Mouse (Mus musculus): ENCODE measurements around the gene Fank1.
"Not testable (repeated sequence)": the region's sequence is repeated elsewhere in the genome, so short reads cannot be mapped to it uniquely, and the experiment has no call there.

The Fank1 gene

GRCm38 (mm10) chr7:133828514-133828913, 51.9 kb downstream of the Fank1 start:
- peak; percentile 67 for DNase-seq (ENCODE audit: low read depth, low spot score)

GRCm38 (mm10) chr7:133829579-133829978, 52.9 kb downstream of the Fank1 start:
- no peak for DNase-seq (ENCODE audit: low read depth, low spot score)

DNA sequence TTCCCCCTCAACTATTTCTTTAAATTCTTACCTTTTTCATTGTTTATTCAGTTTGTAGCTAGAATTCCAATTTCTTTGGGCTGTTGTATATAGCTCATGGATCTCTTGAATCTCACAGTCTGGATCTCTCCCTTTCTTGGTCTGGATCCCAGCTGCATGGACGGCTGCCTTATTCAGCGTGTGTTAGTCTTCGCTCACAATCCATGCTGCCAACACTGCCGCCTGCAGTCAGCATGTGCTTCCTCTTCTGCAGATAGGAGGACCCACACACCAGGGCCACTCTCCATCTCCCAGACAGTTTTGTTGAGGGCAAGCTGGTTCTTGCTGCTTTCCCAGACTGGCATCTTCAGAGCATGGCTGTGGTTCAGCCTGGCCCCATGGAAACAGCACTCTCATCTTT, 62.9 kb downstream of the Fank1 start:
- DNase-seq (ENCODE audit: low read depth, low spot score): peak; percentile 81

DNA sequence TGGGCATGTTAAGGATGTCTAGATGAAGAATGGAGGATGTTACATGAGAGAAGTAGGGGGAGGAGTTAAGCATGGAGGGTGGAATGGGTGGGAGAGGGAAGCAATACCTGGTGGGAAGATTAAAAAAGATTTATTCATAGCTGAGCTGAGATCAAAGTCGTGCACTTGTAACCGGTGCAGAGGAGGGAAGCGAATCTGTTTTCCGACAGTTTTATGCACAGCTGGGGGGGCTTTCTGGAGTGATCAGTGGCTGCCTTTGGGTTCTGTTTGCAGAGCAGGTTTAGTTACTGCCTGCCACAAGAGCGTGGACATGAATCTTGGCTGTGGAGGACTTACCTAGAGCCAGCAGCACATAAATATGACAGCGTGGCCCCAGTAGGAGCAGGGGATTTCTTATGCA, 65.4 kb downstream of the Fank1 start:
- no peak for DNase-seq (ENCODE audit: low read depth, low spot score)

GRCm38 (mm10) chr7:133847175-133847574, 70.5 kb downstream of the Fank1 start:
- DNase-seq (ENCODE audit: low read depth, low spot score): no peak

GRCm38 (mm10) chr7:133848180-133848579, 71.5 kb downstream of the Fank1 start:
- no peak for DNase-seq (ENCODE audit: low read depth, low spot score)

DNA sequence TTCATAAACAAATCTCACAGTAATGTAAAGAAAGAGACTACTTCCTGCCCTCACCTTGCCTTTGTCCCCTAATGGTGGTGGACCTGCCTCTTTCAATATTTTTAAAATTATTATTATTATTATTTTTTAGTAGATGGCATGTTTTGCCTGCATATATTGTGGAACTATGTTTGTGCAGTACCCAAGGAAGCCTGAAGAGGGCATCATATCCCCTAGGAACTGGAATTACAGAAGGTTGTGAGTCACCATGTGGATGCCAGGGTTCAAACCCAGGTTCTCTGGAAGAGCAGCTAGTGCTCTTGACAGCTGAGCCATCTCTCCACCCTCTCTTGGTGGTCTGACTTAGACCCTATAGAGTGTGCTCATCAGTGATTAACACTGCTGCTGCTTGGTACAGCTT, 74.1 kb downstream of the Fank1 start:
- no peak for DNase-seq (ENCODE audit: low read depth, low spot score)

DNA sequence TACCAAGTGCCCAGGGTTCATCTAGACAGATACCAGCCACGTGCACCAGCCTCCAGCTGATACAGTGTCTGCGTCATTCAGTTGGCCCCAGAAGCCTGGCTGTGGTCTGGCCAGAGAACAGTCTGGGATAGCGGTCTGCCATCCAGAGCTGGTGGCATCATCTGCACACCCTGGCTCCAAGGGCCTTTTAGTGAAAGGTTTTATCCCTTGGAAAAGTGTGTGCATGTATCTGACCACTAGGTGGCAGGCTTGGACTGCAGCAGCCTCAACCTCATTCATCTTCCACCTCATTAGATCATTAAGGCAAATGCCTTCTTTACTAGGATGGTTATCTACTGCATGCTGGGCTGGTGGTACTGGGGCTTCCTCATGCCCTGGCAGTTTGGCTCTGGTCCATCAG, 79.6 kb downstream of the Fank1 start:
- peak; percentile 86 for DNase-seq (ENCODE audit: low read depth, low spot score)

DNA sequence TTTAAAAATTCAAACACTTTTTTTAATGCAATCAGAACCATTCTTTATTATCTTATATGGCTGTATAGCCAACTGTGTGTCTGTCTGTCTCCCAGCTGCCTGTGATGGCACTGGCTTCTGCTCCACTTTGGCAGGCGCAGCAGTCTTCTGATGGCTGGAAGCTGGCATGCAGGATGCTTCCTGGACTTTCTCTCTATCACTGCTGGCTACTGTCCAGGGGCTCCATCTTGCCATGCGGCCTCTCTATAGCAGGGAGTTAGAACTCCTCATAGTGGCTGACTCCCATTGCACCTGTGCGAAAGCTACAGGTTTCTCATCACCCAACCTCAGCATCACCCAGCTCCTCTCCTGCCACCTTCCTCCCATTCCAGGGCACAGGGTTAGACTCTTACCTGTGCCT, 81.8 kb downstream of the Fank1 start:
- DNase-seq (ENCODE audit: low read depth, low spot score): peak; percentile 10

DNA sequence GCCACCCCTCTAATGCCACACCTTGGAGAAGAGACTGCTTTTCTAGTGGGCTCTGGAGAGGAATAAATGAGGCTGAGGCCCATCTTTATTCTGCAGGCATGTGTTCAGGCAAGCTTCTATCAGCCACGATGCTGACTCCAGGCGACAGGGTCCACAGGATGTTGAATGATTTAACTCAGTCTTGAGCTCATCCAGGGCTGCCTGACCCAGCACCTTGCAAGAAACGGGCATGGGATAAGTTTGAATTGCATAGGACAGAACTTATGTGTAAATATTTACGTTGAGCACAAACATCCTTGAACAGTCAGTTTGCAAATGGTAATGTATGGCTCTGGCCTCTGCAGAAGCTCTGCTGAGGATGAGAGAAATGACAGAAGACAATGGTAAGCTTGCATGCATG, 82.9 kb downstream of the Fank1 start:
- no peak for DNase-seq (ENCODE audit: low read depth, low spot score)

GRCm38 (mm10) chr7:133862233-133862632, 85.6 kb downstream of the Fank1 start:
- DNase-seq (ENCODE audit: low read depth, low spot score): no peak

- DNase-seq (ENCODE audit: low read depth, low spot score): no peak
Measured at GRCm38 (mm10) chr7:133862723-133863122, 86.1 kb downstream of the Fank1 start.

GRCm38 (mm10) chr7:133863151-133863550, 86.5 kb downstream of the Fank1 start:
- DNase-seq (ENCODE audit: low read depth, low spot score): no peak

DNA sequence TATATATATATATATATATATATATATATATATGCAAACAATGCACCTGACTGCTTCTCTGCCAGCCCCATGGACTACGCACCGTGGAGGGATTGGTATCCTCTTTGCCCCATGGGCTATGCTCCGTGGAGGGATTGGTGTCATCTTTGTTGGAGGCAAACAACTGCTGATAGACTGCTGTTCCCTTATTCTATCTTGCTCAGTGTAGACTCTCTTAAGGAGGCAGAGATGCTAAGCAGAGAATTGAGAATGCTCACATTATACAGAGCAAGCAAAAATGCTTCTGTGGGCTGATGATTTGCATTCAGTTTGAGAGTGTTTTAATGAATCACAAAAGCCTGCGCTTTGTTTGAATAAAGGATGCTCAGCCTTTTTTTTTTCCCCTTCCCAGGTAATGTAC, 87.0 kb downstream of the Fank1 start:
- DNase-seq (ENCODE audit: low read depth, low spot score): peak; percentile 34

- no peak for DNase-seq (ENCODE audit: low read depth, low spot score)
Measured at GRCm38 (mm10) chr7:133870265-133870664, 93.6 kb downstream of the Fank1 start.

- no peak for DNase-seq (ENCODE audit: low read depth, low spot score)
Measured at GRCm38 (mm10) chr7:133872701-133873100, 96.0 kb downstream of the Fank1 start.

DNA sequence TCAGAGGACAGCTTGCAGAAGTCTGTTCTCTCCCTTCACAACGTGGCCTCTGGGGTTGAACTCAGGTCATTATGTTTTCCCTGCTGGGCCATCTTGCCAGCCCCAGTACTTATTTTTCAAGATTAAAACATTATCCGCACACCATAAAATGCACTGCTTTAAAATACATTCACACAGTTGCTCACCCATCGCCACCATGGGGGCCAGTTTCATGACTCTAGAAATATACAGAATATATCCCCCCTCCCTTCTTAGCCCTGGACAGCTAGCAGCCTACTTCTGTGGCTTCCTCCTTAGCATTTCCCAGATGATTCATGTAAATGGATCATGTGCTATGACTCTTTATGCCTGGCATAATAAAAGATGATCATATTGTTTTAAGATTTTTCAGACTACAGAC, 99.5 kb downstream of the Fank1 start:
- DNase-seq (ENCODE audit: low read depth, low spot score): no peak

DNA sequence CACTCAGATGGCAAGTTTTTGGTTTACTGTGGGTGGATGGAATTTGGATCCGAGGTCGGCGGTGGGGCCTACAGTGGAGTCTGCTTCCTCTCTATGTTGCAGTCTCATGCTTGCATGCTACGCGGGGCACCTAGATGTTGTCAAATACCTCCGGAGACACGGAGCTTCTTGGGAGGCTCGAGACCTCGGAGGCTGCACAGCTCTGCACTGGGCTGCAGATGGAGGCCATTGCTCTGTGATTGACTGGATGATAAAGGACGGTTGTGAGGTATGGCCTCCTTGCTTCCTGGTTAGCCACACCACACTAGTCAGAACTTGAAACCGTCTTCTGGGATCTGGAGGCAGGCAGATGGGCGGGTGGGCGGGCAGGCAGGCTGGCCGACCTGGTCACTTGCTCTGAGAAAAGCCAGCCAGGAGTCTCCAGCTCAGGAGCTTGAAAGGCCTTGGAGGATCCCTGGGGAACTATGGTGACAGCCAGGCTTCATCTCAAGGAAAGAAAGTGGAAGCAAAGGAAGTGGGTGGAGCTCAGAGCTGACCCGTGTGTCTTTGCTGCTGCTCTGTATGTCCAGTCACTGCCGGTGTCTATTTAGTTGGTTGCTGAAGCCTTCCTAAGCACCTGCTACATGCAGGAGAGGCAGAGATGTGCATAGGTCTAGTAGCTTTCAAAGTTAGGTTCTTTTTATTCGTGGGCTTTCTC, 100.1 kb downstream of the Fank1 start:
- DNase-seq (ENCODE audit: low read depth, low spot score): no peak

- no peak for DNase-seq (ENCODE audit: low read depth, low spot score)
Measured at GRCm38 (mm10) chr7:133879761-133880160, 103.1 kb downstream of the Fank1 start.

GRCm38 (mm10) chr7:133884759-133885431, 108.2 kb downstream of the Fank1 start:
- DNase-seq (ENCODE audit: low read depth, low spot score): not testable (repeated sequence)

GRCm38 (mm10) chr7:133888926-133889920, 112.6 kb downstream of the Fank1 start:
- peak; percentile 11 for DNase-seq (ENCODE audit: low read depth, low spot score)

DNA sequence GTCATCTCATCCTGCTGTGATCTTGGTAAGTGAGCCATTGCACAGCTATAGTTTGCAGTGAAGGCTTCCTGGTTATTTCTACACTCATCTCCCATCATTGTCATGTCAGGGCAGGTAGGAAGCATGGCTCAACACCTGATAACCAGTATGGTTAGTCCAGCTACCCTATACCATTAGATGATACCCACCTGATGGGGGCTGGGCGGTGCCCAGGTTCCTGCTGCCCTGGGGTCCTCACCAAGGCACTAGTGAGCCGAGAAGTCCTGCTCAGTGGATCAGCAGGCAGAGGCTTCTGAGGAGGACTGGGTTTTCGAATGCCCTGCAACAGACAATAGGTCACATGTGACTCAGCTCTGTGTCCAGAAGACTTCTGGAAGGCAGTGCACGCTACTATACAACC, 113.3 kb downstream of the Fank1 start:
- DNase-seq (ENCODE audit: low read depth, low spot score): no peak
